Mouse (Mus musculus) urinary bladder, postnatal 14 days (tissue): Measurements from ENCODE around the gene Cpe.

ENCODE experiments used
- DNase-seq: peaks from one replicate; pipeline ENCODE4 v3.0.0; 2021; ENCODE audit warnings: low spot score

Cpe gene

DNA sequence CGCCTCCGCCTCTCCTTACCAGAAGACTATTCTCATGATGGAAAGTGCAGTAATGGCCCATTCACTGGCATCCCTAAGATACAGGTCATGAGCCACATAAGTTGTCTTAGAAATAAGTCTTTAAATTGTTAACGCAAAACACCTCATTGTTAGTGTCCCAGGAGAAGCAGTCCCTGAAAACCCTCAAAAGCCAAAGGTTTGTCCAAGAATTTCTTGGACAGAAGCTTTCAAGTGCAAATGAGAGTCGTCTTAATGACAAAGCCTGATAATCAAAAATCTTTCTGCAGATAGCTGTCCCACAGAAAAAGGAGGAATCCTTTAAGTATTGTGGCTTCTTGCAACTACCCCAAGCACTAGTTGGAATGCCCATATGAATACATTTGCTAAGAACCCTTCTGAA lies 60.7 kb downstream of the Cpe start:
- DNase-seq = no peak

DNA sequence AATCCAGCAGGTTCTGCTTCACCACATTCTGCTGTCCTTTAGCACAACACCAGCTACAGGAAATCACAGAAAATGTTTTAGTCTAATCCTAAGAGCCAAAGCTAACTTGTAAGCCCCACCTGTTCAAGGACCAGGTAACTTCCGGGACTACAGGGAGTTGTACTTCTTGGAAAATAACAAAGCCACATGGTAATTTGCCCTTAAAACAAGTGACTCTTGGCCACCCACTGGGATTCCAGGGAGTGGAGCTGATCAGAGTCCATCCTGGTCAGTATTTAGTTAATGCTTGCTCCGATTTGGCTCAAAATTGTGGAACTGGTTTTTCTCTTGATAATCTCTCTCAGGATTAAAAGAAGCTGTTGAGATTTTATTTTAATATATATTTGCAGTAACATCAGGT lies 61.1 kb downstream of the Cpe start:
- no peak for DNase-seq

DNA sequence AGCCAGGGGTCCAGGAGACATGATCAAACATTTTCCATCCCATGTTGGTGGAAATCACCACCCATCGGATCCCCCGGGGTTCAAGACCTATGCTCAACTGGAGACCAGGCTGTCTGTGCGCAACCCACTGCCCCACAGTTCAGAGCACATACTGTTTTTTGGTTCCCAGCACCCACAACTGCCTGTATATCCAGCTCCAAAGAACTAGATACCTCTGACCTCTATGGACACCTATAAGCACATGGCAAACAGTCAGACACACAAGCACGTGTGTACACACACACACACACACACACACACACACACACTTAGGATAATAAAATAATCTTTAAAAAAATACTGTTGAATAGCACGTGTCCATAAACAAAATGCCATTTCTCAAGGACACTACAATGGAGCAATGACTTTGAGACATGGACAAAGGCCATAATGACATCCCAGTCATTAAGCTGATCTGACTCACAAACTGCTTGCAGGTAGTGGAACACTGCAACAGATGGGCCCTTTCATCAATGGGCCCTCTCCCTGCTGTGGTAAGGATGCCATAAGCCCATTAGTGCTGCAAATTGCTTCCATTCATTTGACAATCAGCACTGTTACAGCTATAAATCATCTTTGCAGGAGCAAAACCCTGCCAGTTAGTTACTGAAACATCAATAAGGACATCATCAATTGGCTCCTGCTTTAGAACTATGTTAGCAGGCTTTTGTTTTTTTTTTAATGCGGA lies 63.7 kb downstream of the Cpe start:
- DNase-seq = no peak

DNA sequence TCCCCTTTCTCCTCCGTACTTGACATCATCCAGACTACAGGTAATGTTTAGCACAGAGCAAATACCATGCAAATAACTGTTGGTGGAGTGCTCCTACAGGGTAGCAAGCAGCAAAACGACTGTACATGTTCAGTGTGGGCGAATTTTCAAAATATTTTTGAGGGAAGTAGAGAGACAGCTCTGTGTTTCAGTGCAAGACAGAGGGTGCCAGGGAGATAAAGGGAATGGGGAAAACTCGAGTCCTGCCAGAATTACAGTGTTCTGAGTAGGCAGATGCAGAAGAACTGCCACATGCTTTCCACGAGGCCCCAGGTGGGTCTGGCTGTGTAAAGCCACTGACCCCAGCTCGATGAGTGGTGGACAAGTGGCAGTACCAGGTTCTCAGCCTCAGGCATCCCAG lies 64.8 kb downstream of the Cpe start:
- DNase-seq = no peak

DNA sequence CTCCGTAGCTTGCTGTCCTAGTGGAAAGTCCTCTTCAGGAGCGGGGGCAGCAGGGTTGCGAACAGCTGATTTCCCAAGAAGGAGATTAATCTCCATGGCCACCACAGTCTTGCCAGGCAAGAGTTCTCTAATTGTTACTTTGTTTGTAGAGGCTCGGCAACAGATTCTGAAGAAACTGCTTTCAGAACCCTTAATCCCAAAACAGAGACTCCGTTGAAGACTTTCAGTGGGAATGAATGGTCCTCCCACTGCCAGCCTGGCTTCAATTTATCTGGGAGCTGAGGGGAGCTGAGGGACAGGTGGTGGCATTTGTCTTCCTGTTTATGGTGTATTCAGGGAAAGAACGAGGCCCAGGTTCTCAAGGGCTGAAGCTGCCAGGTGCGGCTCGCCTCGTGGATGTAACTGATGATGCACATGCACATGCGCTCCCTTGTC lies 68.2 kb downstream of the Cpe start:
- no peak for DNase-seq

DNA sequence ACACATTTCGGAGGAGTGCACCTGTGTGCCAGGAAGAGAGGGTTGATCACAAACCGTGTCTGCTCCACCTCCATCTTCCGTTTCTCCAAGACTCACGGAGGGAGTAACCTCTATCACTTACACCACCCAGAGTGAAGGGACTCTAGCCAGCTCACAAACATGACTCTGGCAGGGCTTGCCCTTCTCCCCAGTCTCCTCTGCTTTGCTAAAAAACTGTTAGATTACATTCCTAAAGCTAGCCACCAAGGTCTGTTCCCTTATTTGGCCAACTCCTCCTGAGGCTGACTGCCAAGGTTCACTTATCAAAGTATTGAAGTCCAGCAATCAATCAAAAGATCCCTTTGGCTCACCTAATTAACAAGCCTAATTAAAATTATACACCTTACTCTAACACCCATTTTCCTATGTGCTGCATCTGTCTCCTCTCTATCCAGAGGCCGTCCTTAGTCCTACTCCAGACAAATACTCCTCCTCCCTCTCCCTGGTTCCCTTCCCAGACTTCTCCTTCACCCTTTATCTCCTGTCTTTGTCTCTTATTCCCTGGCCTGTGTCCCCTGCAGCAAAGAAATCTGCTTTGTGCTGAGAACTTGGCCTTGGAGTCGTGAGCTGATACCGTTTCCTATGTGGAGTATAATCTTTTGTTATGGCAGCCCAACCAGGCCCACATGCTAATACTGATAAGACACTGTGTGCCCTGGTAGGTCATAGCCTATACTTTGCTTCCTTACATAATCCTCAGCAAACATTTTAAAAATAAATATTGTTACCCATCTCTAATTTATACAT lies 72.3 kb downstream of the Cpe start:
- DNase-seq = no peak

DNA sequence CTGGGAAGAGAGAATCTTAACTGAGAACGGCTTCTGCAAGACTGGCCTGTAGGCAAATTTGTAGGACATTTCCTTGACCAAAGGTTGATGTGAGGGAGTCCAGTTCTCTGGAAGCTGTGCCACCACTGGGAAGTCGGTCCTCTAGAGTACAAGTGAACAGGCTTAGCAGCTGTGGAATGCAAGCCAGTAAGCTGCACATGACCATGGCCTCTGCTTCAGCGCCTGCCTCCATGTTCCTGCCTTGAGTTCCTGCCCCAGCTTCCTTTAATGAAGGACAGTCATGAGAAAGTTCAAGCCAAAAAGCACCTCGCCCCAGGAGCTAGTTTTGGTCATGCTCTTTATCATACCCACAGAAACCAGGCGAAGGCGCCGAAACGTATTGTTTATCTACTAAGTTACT lies 73.2 kb downstream of the Cpe start:
- DNase-seq = no peak

DNA sequence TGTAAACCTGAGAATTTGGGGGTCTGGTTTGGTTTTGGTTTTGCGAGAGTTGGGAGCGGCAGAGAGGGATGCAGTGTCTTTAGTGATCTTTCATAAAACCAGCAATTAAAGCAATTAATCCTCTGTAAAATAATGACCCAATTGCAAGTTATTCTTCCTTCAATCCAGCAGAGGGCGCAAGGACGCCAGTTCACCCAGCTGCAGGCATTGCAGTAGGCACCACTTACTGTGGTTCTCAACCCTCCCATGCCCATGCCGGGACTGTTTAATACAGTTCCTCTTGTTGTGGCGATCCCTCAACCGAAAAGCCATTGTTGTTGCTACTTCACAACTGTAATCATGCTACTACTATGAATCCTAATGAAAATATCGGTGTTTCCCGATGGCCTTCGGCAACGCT lies 74.2 kb downstream of the Cpe start:
- DNase-seq = peak; percentile 40

DNA sequence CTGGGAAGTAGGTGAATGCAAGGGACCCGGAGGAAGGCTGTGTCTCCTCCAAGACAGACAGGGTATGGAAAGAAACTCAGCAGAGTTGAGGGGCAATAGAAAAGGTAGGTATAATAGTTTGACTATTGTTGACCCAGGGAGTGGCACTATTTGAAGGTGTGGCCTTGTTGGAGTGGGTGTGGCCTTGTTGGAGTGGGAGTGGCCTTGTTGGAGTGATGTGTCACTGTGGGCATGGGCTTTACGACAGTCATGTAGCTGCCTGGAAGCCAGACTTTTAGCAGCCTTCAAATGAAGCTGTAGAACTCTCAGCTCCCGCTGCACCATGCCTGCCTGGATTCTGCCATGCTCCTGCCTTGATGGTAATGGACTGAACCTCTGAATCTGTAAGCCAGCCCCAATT lies 76.3 kb downstream of the Cpe start:
- DNase-seq = no peak

DNA sequence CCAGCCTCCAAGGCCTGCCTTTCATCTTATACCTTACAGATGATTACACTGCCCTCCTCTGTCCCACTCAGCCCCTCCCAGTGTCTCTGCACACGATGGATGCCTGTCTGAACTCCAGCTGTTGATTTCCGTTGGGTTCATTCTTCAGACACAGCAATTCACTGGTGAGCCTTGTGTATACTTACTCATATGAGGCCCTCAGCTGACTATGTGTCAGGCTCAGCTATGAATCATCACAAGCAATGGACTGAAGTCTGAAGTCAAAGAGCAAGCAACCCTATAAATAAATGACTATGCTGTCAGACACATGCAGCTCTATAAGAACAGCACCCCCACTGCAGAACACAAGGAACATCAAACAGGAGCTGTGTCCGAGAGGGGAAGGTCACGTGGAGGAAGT lies 77.4 kb downstream of the Cpe start:
- no peak for DNase-seq

DNA sequence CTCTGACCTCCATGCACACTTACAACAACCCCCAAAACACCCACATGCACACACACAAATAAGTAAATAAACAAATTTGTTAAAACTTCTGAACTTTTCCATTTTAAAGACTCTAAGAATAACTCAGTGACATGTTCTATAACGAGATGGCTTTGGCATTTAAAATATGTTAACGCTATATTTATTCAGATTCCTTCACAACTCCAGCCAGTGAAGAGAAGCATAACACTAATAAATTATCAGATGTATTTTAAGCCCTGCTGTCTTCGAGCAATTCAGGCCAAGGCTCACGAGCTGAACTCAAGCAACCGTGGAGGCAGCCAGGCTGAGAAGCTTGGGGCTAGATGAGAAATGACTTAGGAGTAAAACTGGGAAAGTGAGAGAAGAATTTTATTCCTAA lies 79.2 kb downstream of the Cpe start:
- no peak for DNase-seq

DNA sequence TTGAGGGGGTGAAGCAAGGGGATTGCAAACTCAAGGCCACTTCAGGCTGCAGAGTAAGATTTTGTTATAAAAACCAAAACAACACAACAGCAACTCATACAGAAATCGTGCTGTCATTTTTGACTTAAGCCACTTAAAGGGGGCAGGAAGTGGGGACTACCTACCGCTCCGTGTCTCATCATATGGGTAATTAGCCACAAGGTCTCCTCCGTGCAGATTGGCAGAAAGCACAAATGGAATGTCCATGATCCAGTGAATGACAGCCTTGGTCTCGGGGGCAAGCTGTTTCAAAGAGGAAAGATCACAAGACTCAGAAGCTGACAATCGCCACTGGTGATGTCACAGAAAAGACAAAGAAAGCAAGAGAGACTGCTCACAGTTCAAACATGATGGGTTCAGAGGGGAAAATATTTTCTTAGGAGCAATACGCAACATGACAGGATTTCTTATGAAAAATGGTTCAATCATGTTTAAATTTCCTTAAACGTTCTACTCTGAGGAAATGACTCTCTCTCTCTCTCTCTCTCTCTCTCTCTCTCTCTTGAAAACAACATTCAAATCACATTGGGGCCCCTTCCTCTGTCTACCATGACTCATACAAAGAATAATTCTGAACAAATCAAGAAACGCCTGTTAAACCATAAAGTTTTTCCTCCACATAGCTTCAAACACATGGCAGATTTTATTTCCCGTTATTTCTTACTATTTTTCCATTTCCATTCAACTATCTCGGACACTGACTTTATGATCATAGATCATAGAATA lies 81.5 kb downstream of the Cpe start:
- DNase-seq = no peak

DNA sequence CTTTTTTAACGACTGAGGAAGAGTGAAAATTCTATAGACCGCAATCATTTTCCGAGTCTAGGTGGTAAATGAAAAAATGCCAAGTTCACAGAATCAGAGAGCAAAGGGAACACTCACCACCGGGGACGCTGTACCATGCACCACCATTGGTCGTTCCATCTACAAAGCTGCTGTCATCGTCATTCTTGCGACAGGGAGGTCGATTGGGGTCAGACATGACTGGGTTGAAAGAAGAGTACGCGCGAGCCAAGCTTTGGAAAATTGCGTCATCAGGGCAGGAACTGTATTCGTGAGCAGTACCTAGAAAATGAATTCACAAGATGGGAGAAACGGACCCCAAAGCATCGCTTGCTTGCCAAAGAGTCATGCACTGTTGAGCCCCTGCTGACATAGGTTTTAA lies 83.9 kb downstream of the Cpe start:
- no peak for DNase-seq

DNA sequence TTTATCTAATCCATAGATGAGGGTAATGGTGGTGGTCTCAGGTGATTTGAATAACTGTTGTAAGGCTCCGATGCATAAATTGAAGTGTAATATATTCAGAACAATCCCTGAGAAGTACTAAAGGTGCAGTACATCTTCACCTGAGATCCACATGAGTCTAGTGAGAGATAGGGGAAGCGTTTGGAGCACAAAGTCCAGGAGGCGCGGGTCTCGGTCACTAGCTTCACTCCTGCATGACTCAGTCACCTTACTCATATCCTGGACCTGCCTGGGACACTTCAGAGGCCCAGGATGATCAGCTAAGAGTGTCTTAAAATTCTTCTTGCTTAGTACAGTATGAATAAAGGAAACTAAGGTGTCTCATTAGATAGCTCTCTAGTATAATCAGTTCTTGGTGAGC lies 86.8 kb downstream of the Cpe start:
- DNase-seq = no peak

DNA sequence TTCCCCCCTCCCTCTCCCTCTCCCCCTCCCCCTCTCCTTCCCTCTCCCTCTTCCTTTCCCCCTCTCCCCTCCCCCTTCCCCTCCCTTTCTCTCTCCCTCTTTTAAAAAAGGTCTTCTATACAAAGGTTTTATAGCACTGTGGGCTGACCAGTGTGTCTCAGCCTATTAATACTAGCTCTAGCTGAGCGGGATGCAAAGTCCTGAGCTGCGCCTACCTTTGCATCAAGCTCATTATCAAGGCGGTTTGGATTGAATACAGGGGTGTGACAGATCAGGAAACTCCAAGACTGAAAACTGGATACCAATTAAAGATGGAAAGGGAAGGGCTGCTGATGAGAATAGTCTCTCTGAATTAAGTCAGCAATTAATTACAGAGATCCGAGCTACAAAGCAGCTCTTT lies 94.6 kb downstream of the Cpe start:
- no peak for DNase-seq

DNA sequence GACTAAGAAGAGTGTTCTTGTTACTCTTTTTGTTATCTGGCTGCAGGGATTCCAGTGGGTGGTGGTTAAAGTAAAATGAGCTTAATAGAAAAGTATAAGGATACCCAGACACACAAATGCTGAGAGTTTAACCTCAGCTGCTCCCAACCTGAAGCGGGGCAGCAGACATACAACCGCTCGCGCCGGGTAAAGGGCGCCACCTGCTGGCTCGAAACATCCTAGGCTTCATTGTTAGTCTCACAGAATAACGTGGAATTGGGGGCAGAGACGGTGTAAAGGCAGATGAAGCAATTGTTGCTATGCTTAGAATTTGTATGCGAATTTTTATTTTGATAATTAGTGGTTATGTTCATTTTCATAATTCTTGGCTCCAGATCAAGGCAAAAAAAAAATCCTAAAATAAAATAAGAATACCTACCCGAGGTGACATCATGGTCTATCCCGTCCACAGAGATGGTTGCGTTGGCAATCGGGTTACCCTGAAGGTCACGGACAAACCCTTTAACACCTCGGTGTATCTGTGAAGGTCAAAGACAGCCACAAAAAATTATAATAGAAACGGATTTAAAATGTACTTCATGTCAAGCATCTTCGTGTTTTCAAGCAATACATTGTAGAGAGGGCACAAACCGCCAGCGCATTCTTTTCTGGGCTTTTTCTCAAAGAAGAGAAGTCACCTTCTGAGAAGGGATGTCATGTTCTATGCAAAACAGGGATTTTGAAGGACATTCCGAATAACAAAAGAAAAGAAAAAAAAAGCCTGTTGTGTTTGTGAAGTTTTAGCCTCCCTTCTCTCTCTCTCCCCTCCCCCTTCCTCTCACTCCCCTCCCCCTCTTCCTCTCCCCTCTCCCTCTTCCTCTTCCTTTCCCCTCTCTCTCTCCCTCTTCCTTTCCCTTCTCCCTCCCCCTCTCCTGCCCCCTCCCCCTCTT lies 95.5 kb downstream of the Cpe start:
- DNase-seq = peak; percentile 76

DNA sequence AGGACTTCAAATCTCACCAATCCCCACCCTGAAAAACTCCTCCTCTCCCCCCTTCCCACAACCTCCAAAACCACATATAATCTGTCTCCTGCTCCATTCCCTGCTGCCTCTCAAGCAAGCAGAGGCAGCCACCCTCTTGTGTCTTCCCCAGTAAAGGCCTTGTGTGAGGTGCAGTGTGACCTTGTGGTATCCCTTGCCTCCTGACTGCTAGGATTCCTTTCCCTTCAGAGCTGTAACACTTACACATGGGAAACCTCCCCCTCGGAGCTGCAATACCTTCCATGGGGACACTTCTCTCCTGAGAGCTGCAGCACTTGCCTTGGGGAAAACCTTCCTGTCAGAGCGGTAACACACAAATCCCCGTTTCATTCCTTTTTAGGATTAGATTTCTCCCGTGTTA lies 96.5 kb downstream of the Cpe start:
- no peak for DNase-seq

DNA sequence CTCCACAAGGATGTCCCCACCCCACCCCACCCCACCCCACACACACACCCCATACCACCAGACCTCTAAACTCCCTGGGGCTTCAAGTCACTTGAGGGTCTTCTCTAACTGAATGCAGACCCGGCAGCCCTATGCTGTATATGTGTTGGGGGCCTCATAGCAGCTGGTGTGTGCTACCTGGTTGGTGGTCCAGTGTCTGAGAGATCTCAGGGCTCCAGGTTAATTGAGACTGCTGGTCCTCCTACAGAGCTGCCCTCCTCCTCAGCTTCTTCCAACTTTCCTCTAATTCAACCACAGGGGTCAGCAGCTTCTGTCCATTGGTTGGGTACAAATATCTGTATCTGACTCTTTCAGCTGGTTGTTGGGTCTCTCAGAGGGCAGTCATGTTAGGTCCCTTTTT lies 102.4 kb downstream of the Cpe start:
- DNase-seq = no peak

DNA sequence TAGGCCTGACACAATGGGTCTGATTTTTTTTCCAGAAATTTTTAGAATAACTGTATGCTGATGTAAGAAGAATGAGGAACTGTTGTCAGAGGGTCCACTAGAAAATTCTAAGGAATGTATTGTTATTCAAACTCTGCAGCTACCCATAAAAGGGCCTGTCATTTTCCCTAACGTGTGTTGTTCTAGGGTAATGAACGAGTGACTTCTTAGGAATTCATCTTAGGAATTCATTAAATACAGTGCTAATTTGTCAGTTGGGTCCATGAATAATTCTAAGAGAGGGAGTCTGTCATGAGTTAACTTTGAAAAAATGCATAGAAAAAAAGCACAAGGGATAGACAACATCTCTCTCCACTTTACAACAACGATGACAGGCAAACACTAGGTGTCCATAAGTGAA lies 110.0 kb downstream of the Cpe start:
- DNase-seq = no peak

DNA sequence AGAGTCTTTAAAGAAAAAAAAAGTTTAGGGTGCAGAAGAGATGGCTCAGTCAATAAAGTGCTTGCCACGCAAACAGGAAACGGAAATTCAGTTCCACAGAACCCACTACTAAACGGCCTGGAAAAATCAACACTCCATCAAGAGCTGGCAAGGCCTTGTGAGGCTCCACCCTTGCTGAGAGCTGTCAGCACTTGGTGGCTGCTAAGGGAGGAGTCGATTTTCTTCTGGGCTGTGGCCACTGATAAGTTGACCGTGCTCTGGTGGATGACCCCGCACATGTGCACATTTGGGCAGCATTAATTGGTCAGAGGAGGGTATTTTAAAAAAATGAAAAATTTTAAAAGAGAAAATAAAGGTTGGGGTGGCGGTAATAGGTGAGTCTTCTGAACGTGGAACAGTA lies 114.6 kb downstream of the Cpe start:
- DNase-seq = no peak

DNA sequence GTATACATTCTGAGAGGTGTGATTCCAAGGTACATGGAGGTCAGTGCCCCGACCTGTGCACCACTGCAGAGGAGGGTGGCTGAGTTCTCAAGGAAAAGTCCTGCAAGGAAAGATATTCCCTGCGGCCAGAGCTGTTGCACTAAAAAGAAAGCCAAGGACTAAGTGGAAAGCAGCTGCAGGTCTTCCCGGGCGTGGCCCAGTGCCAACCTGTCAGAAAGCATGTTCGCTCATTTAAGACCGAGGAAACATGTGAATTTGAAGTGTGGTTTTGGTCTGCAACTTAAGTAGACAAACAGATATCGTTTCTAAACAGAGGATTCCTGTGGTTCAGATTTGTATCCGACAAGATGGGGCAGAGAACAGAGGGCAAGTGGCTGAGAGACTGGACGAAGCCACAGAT lies 117.9 kb downstream of the Cpe start:
- DNase-seq = no peak
